Mouse (Mus musculus): ENCODE measurements around the gene Epb41l1. TPM values are rescaled to one million over a fixed set of nuclear protein-coding genes. Genes with fewer than 3 reads are reported as not detected.

Epb41l1 gene
- total and polyA plus RNA-seq, 2 experiments from 2014 or later, result 10.0 to 211 TPM

GRCm38 (mm10) chr2:156443323-156443722, 22.6 kb downstream of the Epb41l1 start:
- no peak for TF ChIP-seq CTCF (IDR thresholded peaks at IDR 0.05; ENCODE audit: low read depth)
- no peak for ATAC-seq
- no peaks in the 10 kb centered on the region for H3K9me3 ChIP-seq (ENCODE audit: low read length)
- WGBS, result 78% methylated on average over 1 of the region's 1 CpGs
- no peak for DNase-seq
- H3K36me3 ChIP-seq (ENCODE audit: insufficient read depth), result peaks cover 34% of the 10 kb centered on the region
- no peaks in the 10 kb centered on the region for H3K4me1 ChIP-seq (ENCODE audit: insufficient read depth)
- no peak overlapping the region for H3K4me2 ChIP-seq (ENCODE audit: low read depth)
- H3K27ac ChIP-seq (ENCODE audit: low read depth, low read length), result no peak overlapping the region
- H3K27me3 ChIP-seq (ENCODE audit: insufficient read depth, low read length), result no peaks in the 10 kb centered on the region
- no peak overlapping the region for H3K9ac ChIP-seq
- H3K4me3 ChIP-seq (ENCODE audit: low read depth, low read length), result no peak overlapping the region

DNA sequence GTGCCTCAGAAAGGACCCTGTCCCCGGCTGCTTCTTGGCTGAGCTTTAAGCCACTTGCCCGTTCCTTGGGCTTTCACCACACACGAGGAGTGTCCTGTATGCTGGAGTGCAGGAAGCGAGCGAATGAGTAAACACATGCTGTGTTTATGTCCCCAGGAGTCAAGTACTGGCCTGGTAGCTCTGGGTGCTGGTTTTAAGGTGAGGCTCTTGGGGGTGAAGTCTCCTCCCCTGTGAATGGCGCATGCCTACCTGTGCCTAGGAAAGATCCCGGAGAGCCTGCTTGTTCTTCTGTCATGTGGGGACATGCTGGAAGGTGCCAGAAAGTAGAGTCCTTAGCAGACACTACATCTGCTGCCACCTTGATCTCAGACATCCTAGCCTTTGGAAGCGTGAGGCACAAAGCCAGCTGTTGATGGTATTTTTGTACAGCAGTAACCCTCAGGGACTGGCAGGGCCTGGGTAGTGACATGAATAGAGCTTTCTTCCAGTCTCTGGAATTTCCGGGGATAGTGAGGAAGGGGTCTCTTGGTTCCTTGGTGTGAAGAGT, 25.9 kb downstream of the Epb41l1 start:
- WGBS, result 88% methylated on average over 9 of the region's 9 CpGs
- no peak for TF ChIP-seq CTCF (IDR thresholded peaks at IDR 0.05; ENCODE audit: low read depth)
- no peaks in the 10 kb centered on the region for H3K27me3 ChIP-seq (ENCODE audit: insufficient read depth, low read length)
- H3K4me2 ChIP-seq (ENCODE audit: low read depth), result no peak overlapping the region
- ATAC-seq (no peak), DNase-seq (no peak)
- H3K9ac ChIP-seq, result no peak overlapping the region
- H3K27ac ChIP-seq (ENCODE audit: low read depth, low read length), result no peak overlapping the region
- H3K9me3 ChIP-seq (ENCODE audit: low read length), result no peaks in the 10 kb centered on the region
- peaks cover 40% of the 10 kb centered on the region for H3K36me3 ChIP-seq (ENCODE audit: insufficient read depth)
- H3K4me3 ChIP-seq (ENCODE audit: low read depth, low read length), result no peak overlapping the region
- H3K4me1 ChIP-seq (ENCODE audit: insufficient read depth), result no peaks in the 10 kb centered on the region

- WGBS, result 23% methylated on average over 10 of the region's 10 CpGs
- ATAC-seq, result no peak
- DNase-seq, result no peak
- H3K9ac ChIP-seq, result no peak overlapping the region
- no peak overlapping the region for H3K4me2 ChIP-seq (ENCODE audit: low read depth)
- H3K4me1 ChIP-seq (ENCODE audit: insufficient read depth), result no peaks in the 10 kb centered on the region
- H3K4me3 ChIP-seq (ENCODE audit: low read depth, low read length), result no peak overlapping the region
- no peaks in the 10 kb centered on the region for H3K27me3 ChIP-seq (ENCODE audit: insufficient read depth, low read length)
- H3K36me3 ChIP-seq (ENCODE audit: insufficient read depth), result peaks cover 38% of the 10 kb centered on the region
- H3K27ac ChIP-seq (ENCODE audit: low read depth, low read length), result no peak overlapping the region
- TF ChIP-seq CTCF (IDR thresholded peaks at IDR 0.05; ENCODE audit: low read depth), result no peak
- no peaks in the 10 kb centered on the region for H3K9me3 ChIP-seq (ENCODE audit: low read length)
These were observed 26.9 kb downstream of the Epb41l1 start for GRCm38 (mm10) chr2:156447413-156448295.

DNA sequence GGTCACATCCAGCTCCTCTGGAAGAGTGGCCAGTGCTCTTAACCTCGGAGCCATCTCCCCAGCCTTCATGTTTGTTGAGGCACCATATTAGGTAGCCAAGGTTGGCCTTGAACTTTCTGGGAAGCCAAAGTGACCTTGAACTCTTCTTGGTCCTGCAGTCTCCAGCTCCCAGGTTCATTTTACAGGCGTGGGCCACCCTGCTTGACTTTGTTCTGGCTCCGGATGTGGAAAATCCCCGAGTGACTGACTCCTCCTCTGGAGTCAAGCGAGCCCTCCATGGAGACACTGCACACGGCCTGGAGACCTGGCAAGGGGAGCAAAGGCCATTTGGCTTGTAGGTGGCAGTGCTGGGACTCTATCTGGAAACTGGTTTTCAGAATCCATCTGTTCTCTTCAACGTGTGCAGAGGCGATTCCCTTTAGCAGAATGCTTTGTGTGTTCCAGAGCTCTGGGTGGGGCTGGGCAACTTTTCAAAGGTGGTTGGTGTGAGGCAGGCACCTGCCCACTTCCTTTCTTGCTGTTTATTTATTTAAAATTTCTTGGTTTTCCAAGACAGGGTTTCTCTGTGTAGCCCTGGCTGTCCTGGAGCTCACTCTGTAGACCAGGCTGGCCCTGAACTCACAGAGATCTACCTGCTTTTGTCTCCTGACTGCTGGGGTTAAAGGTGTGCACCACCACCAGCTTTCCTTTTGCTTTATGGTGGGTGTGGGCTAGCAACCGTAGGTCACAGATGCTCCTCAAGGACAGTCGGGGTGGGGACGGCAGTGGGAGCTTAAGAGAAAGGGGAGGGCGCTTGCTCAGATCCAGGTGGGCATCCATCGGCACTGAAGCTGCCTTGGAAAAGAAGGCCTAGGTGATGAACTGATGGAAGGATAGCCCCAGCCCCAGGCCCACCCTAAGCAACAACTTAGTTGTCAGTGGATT, 30.8 kb downstream of the Epb41l1 start:
- DNase-seq, result no peak
- Histone ChIP-seq H3K4me1 (ENCODE audit: insufficient read depth) (no peaks in the 10 kb centered on the region), H3K4me3 (ENCODE audit: low read depth, low read length) (no peak overlapping the region), H3K27ac (ENCODE audit: low read depth, low read length) (no peak overlapping the region), H3K4me2 (ENCODE audit: low read depth) (no peak overlapping the region), H3K27me3 (ENCODE audit: insufficient read depth, low read length) (no peaks in the 10 kb centered on the region), H3K9me3 (ENCODE audit: low read length) (no peaks in the 10 kb centered on the region), H3K9ac (no peak overlapping the region), H3K36me3 (ENCODE audit: insufficient read depth) (peaks cover 16% of the 10 kb centered on the region)
- ATAC-seq, result peak; percentile 12; the same call in 1 of the 2 replicates
- no peak for TF ChIP-seq CTCF (IDR thresholded peaks at IDR 0.05; ENCODE audit: low read depth)
- WGBS, result 83% methylated on average over 13 of the region's 13 CpGs

DNA sequence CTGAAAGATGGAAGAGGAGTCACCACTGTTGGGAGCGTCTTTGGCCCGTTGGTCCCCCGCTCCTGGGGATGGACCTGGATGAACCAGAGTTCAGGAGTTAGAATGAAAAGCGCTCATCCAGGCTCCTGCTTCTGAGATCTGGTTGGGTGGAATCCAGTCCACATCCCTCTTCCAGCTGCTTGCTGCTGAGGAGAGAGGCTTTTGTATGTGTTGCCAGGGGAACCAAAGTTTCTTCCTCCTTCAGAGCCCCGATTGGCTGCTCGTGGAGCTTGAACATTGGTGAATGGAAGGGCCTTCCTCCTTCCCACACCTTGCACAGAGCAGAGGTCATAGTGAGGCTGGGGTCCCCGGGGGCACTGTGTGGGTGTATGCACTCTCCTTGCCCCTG, 31.4 kb downstream of the Epb41l1 start:
- no peak overlapping the region for H3K9ac ChIP-seq
- H3K9me3 ChIP-seq (ENCODE audit: low read length), result no peaks in the 10 kb centered on the region
- H3K4me2 ChIP-seq (ENCODE audit: low read depth), result no peak overlapping the region
- no peak for TF ChIP-seq CTCF (IDR thresholded peaks at IDR 0.05; ENCODE audit: low read depth)
- 0 out of 2 replicates have a peak, but pooled peaks cover 4% of the 10 kb centered on the region for H3K4me1 ChIP-seq (ENCODE audit: insufficient read depth)
- WGBS, result 47% methylated on average over 7 of the region's 7 CpGs
- ATAC-seq (peak; percentile 82), DNase-seq (peak; percentile 29)
- H3K27ac ChIP-seq (ENCODE audit: low read depth, low read length), result no peak overlapping the region
- no peaks in the 10 kb centered on the region for H3K27me3 ChIP-seq (ENCODE audit: insufficient read depth, low read length)
- peaks cover 15% of the 10 kb centered on the region for H3K36me3 ChIP-seq (ENCODE audit: insufficient read depth)
- H3K4me3 ChIP-seq (ENCODE audit: low read depth, low read length), result no peak overlapping the region

DNA sequence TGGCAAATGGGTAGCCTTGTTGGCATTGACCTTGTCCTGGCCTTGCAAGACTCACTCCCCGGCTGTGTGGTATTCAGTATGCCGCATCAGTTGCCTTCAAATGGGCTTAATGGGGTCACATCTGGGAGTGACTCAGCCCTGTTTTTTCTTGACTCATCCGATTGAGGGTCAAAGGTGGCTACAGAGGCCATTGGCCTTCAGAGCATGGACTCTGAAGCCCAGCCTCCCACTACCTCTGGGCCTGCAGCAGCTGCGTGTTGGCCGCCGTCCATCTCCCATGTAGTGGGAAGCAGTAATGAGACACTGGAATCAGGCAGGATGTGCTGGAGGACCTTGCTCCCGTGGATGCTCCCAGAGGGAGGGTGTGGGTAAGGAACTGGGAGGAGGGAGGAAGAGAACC, 33.1 kb downstream of the Epb41l1 start:
- Histone ChIP-seq H3K27me3 (ENCODE audit: insufficient read depth, low read length) (no peaks in the 10 kb centered on the region), H3K4me2 (ENCODE audit: low read depth) (no peak overlapping the region), H3K4me1 (ENCODE audit: insufficient read depth) (0 out of 2 replicates have a peak, but pooled peaks cover 4% of the 10 kb centered on the region), H3K4me3 (ENCODE audit: low read depth, low read length) (no peak overlapping the region), H3K9me3 (ENCODE audit: low read length) (no peaks in the 10 kb centered on the region), H3K36me3 (ENCODE audit: insufficient read depth) (peaks cover 13% of the 10 kb centered on the region), H3K27ac (ENCODE audit: low read depth, low read length) (no peak overlapping the region), H3K9ac (no peak overlapping the region)
- WGBS, result 87% methylated on average over 7 of the region's 7 CpGs
- ATAC-seq (no peak), DNase-seq (no peak)
- no peak for TF ChIP-seq CTCF (IDR thresholded peaks at IDR 0.05; ENCODE audit: low read depth)

All from forebrain, postnatal 0 days (tissue).